Mouse (Mus musculus): ENCODE measurements at regions not wholly inside any gene's neighbourhood (a gene's known extent, or its start where the extent isn't known, plus 50 kb on each side); places are given as distances from the start of the nearest gene placed in this dataset.

DNA sequence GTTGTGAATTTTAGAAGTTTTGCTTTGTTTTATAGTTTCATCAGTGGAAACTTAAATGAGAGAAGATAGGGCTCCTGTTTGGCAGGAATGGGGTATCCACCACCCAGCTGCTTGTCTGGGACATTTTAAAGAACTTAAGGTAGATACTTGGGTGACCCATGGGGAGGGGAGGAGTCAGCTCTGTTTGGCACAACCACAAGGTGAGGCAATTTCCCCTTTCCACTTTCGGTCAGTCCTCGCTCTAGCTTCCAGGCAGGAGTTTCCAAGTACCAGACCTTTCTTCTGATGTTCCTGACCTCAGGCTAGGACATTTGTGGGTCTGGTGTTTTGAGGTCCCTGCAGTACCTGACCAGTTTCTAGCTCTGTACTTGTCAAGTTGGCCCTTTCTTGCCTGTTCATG lies 142.5 kb upstream of the Atp6ap2 start:
- 59% methylated on average over 2 of the region's 2 CpGs for WGBS
- TF ChIP-seq CTCF (IDR thresholded peaks at IDR 0.05; ENCODE audit: borderline replicate concordance, control insufficient read depth, extremely low read depth, insufficient read depth, low read length, poor library complexity) (no peak), POLR2A (IDR thresholded peaks at IDR 0.05; ENCODE audit: control insufficient read depth, extremely low read depth, insufficient read depth, low read length, poor library complexity) (no peak)
- Histone ChIP-seq H3K36me3 (ENCODE audit: control insufficient read depth, insufficient read depth, low read length) (no peaks in the 10 kb centered on the region), H3K27me3 (ENCODE audit: control insufficient read depth, insufficient read depth, low read length) (no peaks in the 10 kb centered on the region), H3K4me1 (replicated peaks; ENCODE audit: control insufficient read depth, insufficient read depth, low read length) (no peaks in the 10 kb centered on the region), H3K4me3 (ENCODE audit: control insufficient read depth, insufficient read depth, low read length) (no peak overlapping the region), H3K27ac (ENCODE audit: control insufficient read depth, insufficient read depth, low read length) (no peak overlapping the region)
- no peak for DNase-seq

GRCm38 (mm10) chrX:12447962-12448361 lies 139.6 kb upstream of the Atp6ap2 start:
- Histone ChIP-seq H3K36me3 (ENCODE audit: control insufficient read depth, insufficient read depth, low read length) (no peaks in the 10 kb centered on the region), H3K27ac (ENCODE audit: control insufficient read depth, insufficient read depth, low read length) (no peak overlapping the region), H3K4me3 (ENCODE audit: control insufficient read depth, insufficient read depth, low read length) (no peak overlapping the region), H3K27me3 (ENCODE audit: control insufficient read depth, insufficient read depth, low read length) (no peaks in the 10 kb centered on the region), H3K4me1 (replicated peaks; ENCODE audit: control insufficient read depth, insufficient read depth, low read length) (no peaks in the 10 kb centered on the region)
- DNase-seq: no peak
- TF ChIP-seq CTCF (IDR thresholded peaks at IDR 0.05; ENCODE audit: borderline replicate concordance, control insufficient read depth, extremely low read depth, insufficient read depth, low read length, poor library complexity) (no peak), POLR2A (IDR thresholded peaks at IDR 0.05; ENCODE audit: control insufficient read depth, extremely low read depth, insufficient read depth, low read length, poor library complexity) (no peak)

DNA sequence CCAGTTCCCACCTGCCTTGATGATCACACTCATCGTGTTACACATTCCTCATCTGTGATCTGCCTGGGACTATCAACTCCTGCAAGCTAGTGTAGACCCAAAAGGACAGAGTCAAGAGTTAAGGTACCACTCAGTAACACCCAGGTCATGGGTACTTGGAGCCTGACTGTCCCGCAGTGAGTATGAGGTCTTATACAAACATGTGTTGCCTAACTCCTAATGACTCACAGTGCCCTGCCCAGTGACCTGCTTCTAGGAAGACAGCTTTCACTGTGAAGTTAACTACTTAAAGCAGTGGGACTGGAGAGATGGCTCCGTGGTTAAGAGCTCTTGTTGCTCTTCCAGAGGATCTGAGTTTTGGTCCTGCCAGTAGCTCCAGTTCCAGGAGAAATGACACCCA lies 137.9 kb upstream of the Atp6ap2 start:
- Histone ChIP-seq H3K36me3 (ENCODE audit: control insufficient read depth, insufficient read depth, low read length) (no peaks in the 10 kb centered on the region), H3K4me3 (ENCODE audit: control insufficient read depth, insufficient read depth, low read length) (no peak overlapping the region), H3K27me3 (ENCODE audit: control insufficient read depth, insufficient read depth, low read length) (no peaks in the 10 kb centered on the region), H3K27ac (ENCODE audit: control insufficient read depth, insufficient read depth, low read length) (no peak overlapping the region), H3K4me1 (replicated peaks; ENCODE audit: control insufficient read depth, insufficient read depth, low read length) (no peaks in the 10 kb centered on the region)
- DNase-seq: no peak
- WGBS: 94% methylated on average over 3 of the region's 3 CpGs
- TF ChIP-seq POLR2A (IDR thresholded peaks at IDR 0.05; ENCODE audit: control insufficient read depth, extremely low read depth, insufficient read depth, low read length, poor library complexity) (no peak), CTCF (IDR thresholded peaks at IDR 0.05; ENCODE audit: borderline replicate concordance, control insufficient read depth, extremely low read depth, insufficient read depth, low read length, poor library complexity) (no peak)

- no peak overlapping the region for H3K27ac ChIP-seq (ENCODE audit: control insufficient read depth, insufficient read depth, low read length)
- DNase-seq: no peak
- no peak overlapping the region for H3K4me3 ChIP-seq (ENCODE audit: control insufficient read depth, insufficient read depth, low read length)
- H3K27me3 ChIP-seq (ENCODE audit: control insufficient read depth, insufficient read depth, low read length): no peaks in the 10 kb centered on the region
- no peaks in the 10 kb centered on the region for H3K36me3 ChIP-seq (ENCODE audit: control insufficient read depth, insufficient read depth, low read length)
- H3K4me1 ChIP-seq (replicated peaks; ENCODE audit: control insufficient read depth, insufficient read depth, low read length): no peaks in the 10 kb centered on the region
- no peak for TF ChIP-seq CTCF (IDR thresholded peaks at IDR 0.05; ENCODE audit: borderline replicate concordance, control insufficient read depth, extremely low read depth, insufficient read depth, low read length, poor library complexity)
- TF ChIP-seq POLR2A (IDR thresholded peaks at IDR 0.05; ENCODE audit: control insufficient read depth, extremely low read depth, insufficient read depth, low read length, poor library complexity): no peak
- WGBS: 92% methylated on average over 8 of the region's 8 CpGs
Measured at GRCm38 (mm10) chrX:12452979-12453769, 134.4 kb upstream of the Atp6ap2 start.

DNA sequence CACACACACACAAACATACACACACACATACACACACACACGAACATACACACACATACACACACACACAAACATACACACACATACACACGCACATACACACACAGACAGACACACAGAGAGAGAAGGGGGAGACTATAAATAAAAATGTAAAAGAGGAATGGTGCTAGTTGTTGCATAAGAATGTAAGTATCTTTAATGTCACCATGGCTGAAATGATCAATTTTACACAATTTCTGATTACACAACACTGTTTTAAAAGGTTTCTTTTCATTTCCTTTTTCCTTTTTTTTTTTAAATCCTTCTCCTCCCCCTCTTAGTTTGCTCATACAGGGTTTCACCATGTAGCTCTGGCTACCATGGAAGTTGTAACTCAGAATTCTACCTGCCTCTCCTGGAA lies 125.9 kb upstream of the Atp6ap2 start:
- no peak overlapping the region for H3K4me3 ChIP-seq (ENCODE audit: control insufficient read depth, insufficient read depth, low read length)
- no peaks in the 10 kb centered on the region for H3K36me3 ChIP-seq (ENCODE audit: control insufficient read depth, insufficient read depth, low read length)
- no peaks in the 10 kb centered on the region for H3K27me3 ChIP-seq (ENCODE audit: control insufficient read depth, insufficient read depth, low read length)
- TF ChIP-seq CTCF (IDR thresholded peaks at IDR 0.05; ENCODE audit: borderline replicate concordance, control insufficient read depth, extremely low read depth, insufficient read depth, low read length, poor library complexity) (no peak), POLR2A (IDR thresholded peaks at IDR 0.05; ENCODE audit: control insufficient read depth, extremely low read depth, insufficient read depth, low read length, poor library complexity) (no peak)
- no peak overlapping the region for H3K27ac ChIP-seq (ENCODE audit: control insufficient read depth, insufficient read depth, low read length)
- DNase-seq: no peak
- H3K4me1 ChIP-seq (replicated peaks; ENCODE audit: control insufficient read depth, insufficient read depth, low read length): peaks cover 5% of the 10 kb centered on the region
- WGBS: 94% methylated on average over 2 of the region's 2 CpGs

DNA sequence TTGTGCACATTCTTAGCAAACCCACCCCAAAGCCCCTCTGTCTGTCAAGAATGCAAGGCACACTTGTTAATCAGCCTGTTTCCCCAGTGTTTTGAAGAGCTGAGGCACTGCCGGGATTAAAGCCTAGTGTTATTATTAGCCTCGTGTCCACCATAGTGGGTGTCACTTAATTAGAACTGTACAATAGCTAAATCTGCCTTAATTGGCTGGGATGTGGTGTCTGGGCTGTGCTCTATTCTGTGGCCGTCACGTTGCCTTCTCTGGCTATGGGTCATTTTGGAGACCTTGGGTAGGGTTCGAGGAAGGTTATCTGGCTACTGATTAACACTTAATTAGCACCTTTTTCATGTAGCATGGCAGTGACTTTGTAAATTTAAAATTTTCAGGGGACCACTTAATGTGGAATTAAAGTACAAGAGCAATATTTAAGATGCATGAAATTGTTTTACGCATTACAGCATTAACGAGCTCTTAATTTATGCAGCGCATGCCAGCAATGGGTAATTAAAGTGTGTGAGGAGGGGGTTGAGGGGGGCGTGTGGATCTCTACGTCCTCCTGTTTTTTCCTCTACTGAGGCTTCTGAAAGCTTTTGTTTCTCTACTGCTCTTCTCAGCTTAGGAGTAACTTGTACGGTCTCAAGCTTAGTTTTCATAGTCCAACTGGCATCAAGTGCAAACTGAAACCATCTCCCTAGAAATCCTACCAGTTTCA lies 124.5 kb upstream of the Atp6ap2 start:
- Histone ChIP-seq H3K27me3 (ENCODE audit: control insufficient read depth, insufficient read depth, low read length) (no peaks in the 10 kb centered on the region), H3K27ac (ENCODE audit: control insufficient read depth, insufficient read depth, low read length) (no peak overlapping the region), H3K4me3 (ENCODE audit: control insufficient read depth, insufficient read depth, low read length) (no peak overlapping the region), H3K36me3 (ENCODE audit: control insufficient read depth, insufficient read depth, low read length) (no peaks in the 10 kb centered on the region), H3K4me1 (replicated peaks; ENCODE audit: control insufficient read depth, insufficient read depth, low read length) (peaks cover 20% of the 10 kb centered on the region)
- TF ChIP-seq POLR2A (IDR thresholded peaks at IDR 0.05; ENCODE audit: control insufficient read depth, extremely low read depth, insufficient read depth, low read length, poor library complexity) (no peak), CTCF (IDR thresholded peaks at IDR 0.05; ENCODE audit: borderline replicate concordance, control insufficient read depth, extremely low read depth, insufficient read depth, low read length, poor library complexity) (no peak)
- 95% methylated on average over 11 of the region's 11 CpGs for WGBS
- DNase-seq: no peak

All from thymus, adult 2 months (tissue).